Mouse (Mus musculus) ES-Bruce4 (cell line): ENCODE results near the gene Rbsn.

ENCODE experiments used
- CTCF ChIP-seq: IDR thresholded peaks from one replicate; pipeline ENCODE4 v1.8.1; 2011; ENCODE audit warnings: low read depth, low read length
- EP300 ChIP-seq: IDR thresholded peaks from 2 replicates; pipeline ENCODE4 v1.6.1; 2011; ENCODE audit warnings: low read depth, low read length; ENCODE audit not compliant: insufficient read depth
- POLR2A ChIP-seq: IDR thresholded peaks from one replicate; pipeline ENCODE4 v1.8.1; 2011; ENCODE audit warnings: low read length; ENCODE audit not compliant: insufficient read depth

DNA sequence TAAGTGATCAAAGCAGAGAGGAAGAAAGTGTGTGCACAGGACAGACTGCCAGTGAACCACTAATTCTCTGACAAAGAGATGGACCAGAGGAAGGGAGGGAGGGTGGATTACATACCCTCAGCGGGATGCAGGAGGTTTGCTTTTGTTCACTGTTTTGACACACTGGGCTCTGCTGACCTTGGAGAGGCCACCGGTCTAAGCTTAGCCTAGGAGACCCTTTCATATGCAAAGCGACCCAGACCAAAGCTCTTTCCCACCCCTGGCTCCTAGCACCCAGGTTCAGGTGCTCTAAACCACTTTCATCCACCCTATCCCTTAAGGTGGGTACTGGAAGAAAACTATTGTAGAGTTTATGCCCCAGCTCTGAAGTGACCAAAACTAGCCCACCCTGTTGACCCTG, 31.6 kb upstream of the Rbsn start:
- TF ChIP-seq POLR2A = no peak
- TF ChIP-seq EP300 = peak; percentile 99
- no peak for TF ChIP-seq CTCF
